Mouse (Mus musculus): ENCODE measurements around the gene Prmt1.

- TF ChIP-seq CTCF (IDR thresholded peaks at IDR 0.05; ENCODE audit: extremely low read depth, insufficient read depth, low read length) (no peak), POLR2A (IDR thresholded peaks at IDR 0.05; ENCODE audit: extremely low read depth, insufficient read depth, low read length) (no peak)
These were observed 23.5 kb downstream of the Prmt1 start for GRCm38 (mm10) chr7:44962831-44963230.
